Mouse (Mus musculus): ENCODE data around the gene Msantd2.
A peak's percentile ranks its signal among the peaks of the same experiment; 100 is the strongest.

Msantd2 gene

GRCm38 (mm10) chr9:37504348-37504747 lies 15.2 kb downstream of the Msantd2 start:
- no peak for DNase-seq (ENCODE audit: low spot score in 2 of 2)

- no peak for DNase-seq (ENCODE audit: low spot score in 2 of 2)
These were observed 16.9 kb downstream of the Msantd2 start for GRCm38 (mm10) chr9:37506023-37506422.

GRCm38 (mm10) chr9:37512097-37512496 lies 23.0 kb downstream of the Msantd2 start:
- DNase-seq (ENCODE audit: low spot score in 2 of 2) = no peak

GRCm38 (mm10) chr9:37514456-37514855 lies 25.3 kb downstream of the Msantd2 start:
- no peak for DNase-seq (ENCODE audit: low spot score in 2 of 2)

GRCm38 (mm10) chr9:37517467-37517866 lies 28.3 kb downstream of the Msantd2 start:
- no peak for DNase-seq (ENCODE audit: low spot score in 2 of 2)

GRCm38 (mm10) chr9:37518991-37519390 lies 29.9 kb downstream of the Msantd2 start:
- DNase-seq (ENCODE audit: low spot score in 2 of 2) = peak in 1 of 2 experiments; percentile 57

GRCm38 (mm10) chr9:37519995-37520394 lies 30.9 kb downstream of the Msantd2 start:
- peak in 1 of 2 experiments; percentile 11 for DNase-seq (ENCODE audit: low spot score in 2 of 2)

- DNase-seq (ENCODE audit: low spot score in 2 of 2) = no peak
These were observed 36.3 kb downstream of the Msantd2 start for GRCm38 (mm10) chr9:37525461-37525860.

- peak in 1 of 2 experiments; percentile 9 for DNase-seq (ENCODE audit: low spot score in 2 of 2)
These were observed 37.6 kb downstream of the Msantd2 start for GRCm38 (mm10) chr9:37526443-37527395.

- no peak for DNase-seq (ENCODE audit: low spot score in 2 of 2)
These were observed 38.5 kb downstream of the Msantd2 start, which contains the start of gene Esam for GRCm38 (mm10) chr9:37527396-37528224. Gene Esam, plus strand, starts transcription at chr9:37528078.

- no peak for DNase-seq (ENCODE audit: low spot score in 2 of 2)
These were observed 39.3 kb downstream of the Msantd2 start for GRCm38 (mm10) chr9:37528225-37528970.

GRCm38 (mm10) chr9:37530031-37530887 lies 41.1 kb downstream of the Msantd2 start:
- DNase-seq (ENCODE audit: low spot score in 2 of 2) = no peak

GRCm38 (mm10) chr9:37530888-37531705 lies 42.0 kb downstream of the Msantd2 start:
- no peak for DNase-seq (ENCODE audit: low spot score in 2 of 2)

GRCm38 (mm10) chr9:37536851-37537250 lies 47.7 kb downstream of the Msantd2 start:
- no peak for DNase-seq (ENCODE audit: low spot score in 2 of 2)

- DNase-seq (ENCODE audit: low spot score in 2 of 2) = no peak
These were observed 48.6 kb downstream of the Msantd2 start for GRCm38 (mm10) chr9:37537658-37538250.

GRCm38 (mm10) chr9:37539170-37540025 lies 50.3 kb downstream of the Msantd2 start, which contains the start of gene Vsig2:
Gene Vsig2, plus strand, starts transcription at chr9:37539255.
- DNase-seq (ENCODE audit: low spot score in 2 of 2) = no peak

- DNase-seq (ENCODE audit: low spot score in 2 of 2) = no peak
These were observed 51.1 kb downstream of the Msantd2 start for GRCm38 (mm10) chr9:37540226-37540625.
